In genomic region chr15:12010602-12011044, GRCm38 (mm10) we compare ENCODE assay signal across 7 mouse cellular contexts. TPM values are rescaled to one million over a fixed set of nuclear protein-coding genes. Genes with fewer than 3 reads are reported as not detected.
DNase-seq lines count a peak whose midpoint lies in the region; ATAC-seq and TF ChIP-seq lines count a peak whose summit lies in the region.

No protein-coding gene starts in this region.

- peaks cover 1 to 2% of the 10 kb centered on the region in 2 experiments; a peak in 2 of 4 replicates for H3K27me3 ChIP-seq in MEL (ENCODE audit: control insufficient read depth in 1 of 2, insufficient read depth in 2 of 2, low read length in 2 of 2)
- H3K27me3 ChIP-seq in heart, embryonic 14.5 days (ENCODE audit: control insufficient read depth, insufficient read depth, low read length): no peaks in the 10 kb centered on the region
- no peaks in the 10 kb centered on the region for H3K27me3 ChIP-seq in limb, embryonic 12.5 days
- no peaks in the 10 kb centered on the region for H3K27me3 ChIP-seq in midbrain, embryonic 16.5 days (ENCODE audit: control insufficient read depth, insufficient read depth, low read depth, low read length)

- no peak overlapping the region for H3K9ac ChIP-seq in MEL (ENCODE audit: control insufficient read depth, low read depth, low read length, poor library complexity, severe bottlenecking)
- peak overlapping the region; percentile 56; the same call in 1 of the 2 replicates for H3K9ac ChIP-seq in heart, embryonic 14.5 days (ENCODE audit: low read length)
- 0 out of 2 replicates have a peak overlapping the region, but pooled peaks have one; percentile 31 for H3K9ac ChIP-seq in limb, embryonic 12.5 days (replicated peaks)
- H3K9ac ChIP-seq in midbrain, embryonic 16.5 days (ENCODE audit: low read depth, low read length): no peak overlapping the region

- no peak for TF ChIP-seq POLR2A in MEL (IDR thresholded peaks at IDR 0.05; ENCODE audit: control insufficient read depth in 1 of 2, insufficient read depth in 1 of 2, low read depth in 1 of 2, low read length in 2 of 2, poor library complexity in 1 of 2)

- DNase-seq in CD4-positive helper T cell, adult 2 months (ENCODE audit: low read depth, low spot score): peak; percentile 88
- peak; percentile 29 for DNase-seq in MEL (ENCODE audit: low read depth, low spot score)
- DNase-seq in yolk sac, embryonic 10.5 days (ENCODE audit: low spot score): no peak
- DNase-seq in right cerebral cortex, postnatal 25 days: no peak

- H3K36me3 ChIP-seq in MEL (ENCODE audit: control insufficient read depth in 1 of 2, insufficient read depth in 2 of 2, low read length in 2 of 2): peaks cover 0 to 18% of the 10 kb centered on the region in 2 experiments; a peak in 2 of 4 replicates
- H3K36me3 ChIP-seq in heart, embryonic 14.5 days (ENCODE audit: control insufficient read depth, insufficient read depth, low read length): no peaks in the 10 kb centered on the region
- H3K36me3 ChIP-seq in limb, embryonic 12.5 days: no peaks in the 10 kb centered on the region
- H3K36me3 ChIP-seq in midbrain, embryonic 16.5 days (ENCODE audit: control insufficient read depth, insufficient read depth, low read length): no peaks in the 10 kb centered on the region

- H3K4me3 ChIP-seq in MEL (ENCODE audit: control insufficient read depth in 1 of 2, insufficient read depth in 1 of 2, low read depth in 2 of 2, low read length in 2 of 2): peak overlapping the region in 1 of 2 experiments; percentile 13; a peak in 2 of 4 replicates
- peak overlapping the region; percentile 46 to 63 for H3K4me3 ChIP-seq in heart, embryonic 14.5 days (ENCODE audit: control insufficient read depth in 1 of 2, insufficient read depth in 1 of 2, low read depth in 1 of 2, low read length in 2 of 2)
- peak overlapping the region; percentile 31 for H3K4me3 ChIP-seq in limb, embryonic 12.5 days (replicated peaks)
- peak overlapping the region; percentile 14 for H3K4me3 ChIP-seq in midbrain, embryonic 16.5 days (ENCODE audit: low read depth, low read length)

- no peaks in the 10 kb centered on the region for H3K9me3 ChIP-seq in MEL (replicated peaks; ENCODE audit: insufficient read depth, low read length)
- H3K9me3 ChIP-seq in heart, embryonic 14.5 days (ENCODE audit: control insufficient read depth, low read length): no peaks in the 10 kb centered on the region
- H3K9me3 ChIP-seq in limb, embryonic 12.5 days: no peaks in the 10 kb centered on the region
- no peaks in the 10 kb centered on the region for H3K9me3 ChIP-seq in midbrain, embryonic 16.5 days (replicated peaks; ENCODE audit: control insufficient read depth, low read length, poor library complexity, severe bottlenecking)

- no peak overlapping the region for H3K27ac ChIP-seq in MEL (ENCODE audit: control insufficient read depth, low read depth, low read length)
- H3K27ac ChIP-seq in heart, embryonic 14.5 days (replicated peaks in 1 of 2; ENCODE audit: control insufficient read depth in 1 of 2, insufficient read depth in 1 of 2, low read depth in 2 of 2, low read length in 2 of 2): no peak overlapping the region
- no peak overlapping the region for H3K27ac ChIP-seq in limb, embryonic 12.5 days
- no peak overlapping the region for H3K27ac ChIP-seq in midbrain, embryonic 16.5 days (ENCODE audit: low read length)

- ATAC-seq in heart, embryonic 14.5 days (ENCODE audit: insufficient number of reproducible peaks, insufficient read depth, low FRiP score, low read depth): no peak
- ATAC-seq in limb, embryonic 12.5 days (ENCODE audit: insufficient number of reproducible peaks, insufficient read depth, low FRiP score, low TSS enrichment, low read depth): no peak
- ATAC-seq in midbrain, embryonic 16.5 days: no peak

- 17% methylated on average over 18 of the region's 18 CpGs for WGBS in heart, embryonic 14.5 days
- WGBS in limb, embryonic 12.5 days: 39% methylated on average over 18 of the region's 18 CpGs
- 68% methylated on average over 18 of the region's 18 CpGs for WGBS in midbrain, embryonic 16.5 days

- no peak for TF ChIP-seq EP300 in MEL (IDR thresholded peaks at IDR 0.05; ENCODE audit: low read depth in 1 of 2, low read length in 2 of 2)

- TF ChIP-seq RAD21 in MEL (IDR thresholded peaks at IDR 0.05; ENCODE audit: low read depth, low read length): no peak

- peaks cover 5 to 24% of the 10 kb centered on the region in 2 experiments for H3K4me1 ChIP-seq in MEL (ENCODE audit: control insufficient read depth in 1 of 2, insufficient read depth in 2 of 2, low read length in 2 of 2)
- H3K4me1 ChIP-seq in heart, embryonic 14.5 days (ENCODE audit: control insufficient read depth in 2 of 2, insufficient read depth in 2 of 2, low read length in 2 of 2): no peaks in the 10 kb centered on the region; a peak in 1 of 4 replicates
- peaks cover 9% of the 10 kb centered on the region for H3K4me1 ChIP-seq in limb, embryonic 12.5 days (replicated peaks)
- H3K4me1 ChIP-seq in midbrain, embryonic 16.5 days (ENCODE audit: control insufficient read depth, insufficient read depth, low read length): no peaks in the 10 kb centered on the region

- TF ChIP-seq CTCF in MEL (IDR thresholded peaks at IDR 0.05 in 2 of 3, conservative IDR thresholded peaks at IDR 0.05 in 1 of 3; ENCODE audit: control insufficient read depth in 1 of 3, insufficient read depth in 1 of 3, low read depth in 2 of 3, low read length in 3 of 3, poor library complexity in 1 of 3, severe bottlenecking in 1 of 3): no peak

- H3K4me2 ChIP-seq in heart, embryonic 14.5 days (ENCODE audit: low read length): peak overlapping the region; percentile 79
- H3K4me2 ChIP-seq in limb, embryonic 12.5 days: peak overlapping the region; percentile 53
- peak overlapping the region; percentile 43 for H3K4me2 ChIP-seq in midbrain, embryonic 16.5 days (ENCODE audit: low read length)

- no peaks in the 10 kb centered on the region for H3K79me2 ChIP-seq in MEL (ENCODE audit: control insufficient read depth, insufficient read depth, low read length, poor library complexity)

TF ChIP-seq in MEL, 35 proteins besides CTCF, POLR2A, EP300 and RAD21:
- TF ChIP-seq POLR2AphosphoS2 (IDR thresholded peaks at IDR 0.05; ENCODE audit: low read length): no peak
- no peak for TF ChIP-seq TAL1 (IDR thresholded peaks at IDR 0.05; ENCODE audit: low read length)
- TF ChIP-seq ZMIZ1 (IDR thresholded peaks at IDR 0.05; ENCODE audit: low read depth, low read length): no peak
- no peak for TF ChIP-seq ZC3H11A (IDR thresholded peaks at IDR 0.05; ENCODE audit: low read depth, low read length)
- no peak for TF ChIP-seq RCOR1 (IDR thresholded peaks at IDR 0.05; ENCODE audit: low read depth, low read length)
- TF ChIP-seq POLR2AphosphoS5 (IDR thresholded peaks at IDR 0.05; ENCODE audit: borderline replicate concordance, low read depth, low read length): no peak
- TF ChIP-seq UBTF (IDR thresholded peaks at IDR 0.05; ENCODE audit: borderline replicate concordance, insufficient read depth, low read depth, low read length): no peak
- TF ChIP-seq CHD2 (IDR thresholded peaks at IDR 0.05; ENCODE audit: low read length): no peak
- TF ChIP-seq ZNF384 (IDR thresholded peaks at IDR 0.05; ENCODE audit: low read depth, low read length): no peak
- no peak for TF ChIP-seq MEF2A (IDR thresholded peaks at IDR 0.05; ENCODE audit: extremely low read depth, insufficient replicate concordance, low read depth, low read length, poor library complexity, severe bottlenecking)
- TF ChIP-seq ZKSCAN1 (IDR thresholded peaks at IDR 0.05; ENCODE audit: low read depth, low read length): no peak
- no peak for TF ChIP-seq ETS1 (IDR thresholded peaks at IDR 0.05; ENCODE audit: low read depth, low read length)

RNA-seq across cellular contexts. Expression of gene Sub1, which starts 13.8 kb away (rescaled TPM):
- total RNA-seq in MEL (2012; rRNA removed): 369 and 372 TPM in 2 replicates
- polyA plus RNA-seq in MEL (2012; ENCODE audit: insufficient read depth in 1 of 2, insufficient read length in 2 of 2, low read depth in 1 of 2, low replicate concordance in 2 of 2, missing spikeins in 1 of 2): 100 to 1,000 TPM in 1 of 2 experiments, not detected in 1; 710 TPM
- 515 and 520 TPM in 2 replicates for polyA plus RNA-seq in heart, embryonic 14.5 days (2014; fragmentation: Nextera tagmentation; extraction: Ambion mirVana)
- polyA plus RNA-seq in limb, embryonic 12.5 days (2016; fragmentation: Nextera tagmentation; extraction: Ambion mirVana): 982 and 1,024 TPM in 2 replicates
- 563 and 582 TPM in 2 replicates for polyA plus RNA-seq in midbrain, embryonic 16.5 days (2015; fragmentation: Nextera tagmentation; extraction: Ambion mirVana)

Comparison
In these comparisons a context has a peak if more than half of its experiments do, and no peak if none do; other contexts are left out.
1. DNase-seq: peak in CD4-positive helper T cell, adult 2 months (single experiment) and MEL (single experiment); none in yolk sac, embryonic 10.5 days (single experiment) and right cerebral cortex, postnatal 25 days (single experiment).
2. H3K9ac ChIP-seq: peak in heart, embryonic 14.5 days (single experiment) and limb, embryonic 12.5 days (single experiment); none in MEL (single experiment) and midbrain, embryonic 16.5 days (single experiment).
3. Peak in every context shown above with its lines, with median percentiles within 50 percentile points of each other: H3K4me2 ChIP-seq.